Mouse (Mus musculus): Measurements from ENCODE around the gene Rpl36-ps4. TPM values are rescaled to one million over a fixed set of nuclear protein-coding genes. Genes with fewer than 3 reads are reported as not detected.
"Not testable (repeated sequence)": the region's sequence is repeated elsewhere in the genome, so short reads cannot be mapped to it uniquely, and the experiment has no call there.

The Rpl36-ps4 gene
- total RNA-seq, 2 experiments from 2014 or later = not detected

DNA sequence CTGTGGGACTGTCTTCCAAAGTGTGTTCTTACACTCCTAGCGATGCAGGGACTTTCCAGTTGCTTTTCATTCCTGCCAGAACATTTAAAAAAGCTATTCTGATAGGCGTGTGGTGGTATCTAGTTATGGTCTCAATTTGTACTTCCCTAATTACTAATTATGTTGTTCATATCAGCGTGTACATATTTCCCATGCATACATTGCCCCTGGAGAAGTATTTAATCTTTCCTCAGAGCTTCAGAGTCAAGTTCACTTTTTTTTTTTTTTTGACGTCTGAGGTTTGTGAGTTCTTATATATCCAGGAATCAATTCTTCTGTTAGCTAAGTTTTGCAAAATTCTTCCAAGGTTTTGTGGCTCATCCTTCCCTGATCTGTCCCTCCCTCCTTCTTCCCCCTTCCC is 15.4 kb downstream of the Rpl36-ps4 start:
- DNase-seq (ENCODE audit: low spot score) = no peak

DNA sequence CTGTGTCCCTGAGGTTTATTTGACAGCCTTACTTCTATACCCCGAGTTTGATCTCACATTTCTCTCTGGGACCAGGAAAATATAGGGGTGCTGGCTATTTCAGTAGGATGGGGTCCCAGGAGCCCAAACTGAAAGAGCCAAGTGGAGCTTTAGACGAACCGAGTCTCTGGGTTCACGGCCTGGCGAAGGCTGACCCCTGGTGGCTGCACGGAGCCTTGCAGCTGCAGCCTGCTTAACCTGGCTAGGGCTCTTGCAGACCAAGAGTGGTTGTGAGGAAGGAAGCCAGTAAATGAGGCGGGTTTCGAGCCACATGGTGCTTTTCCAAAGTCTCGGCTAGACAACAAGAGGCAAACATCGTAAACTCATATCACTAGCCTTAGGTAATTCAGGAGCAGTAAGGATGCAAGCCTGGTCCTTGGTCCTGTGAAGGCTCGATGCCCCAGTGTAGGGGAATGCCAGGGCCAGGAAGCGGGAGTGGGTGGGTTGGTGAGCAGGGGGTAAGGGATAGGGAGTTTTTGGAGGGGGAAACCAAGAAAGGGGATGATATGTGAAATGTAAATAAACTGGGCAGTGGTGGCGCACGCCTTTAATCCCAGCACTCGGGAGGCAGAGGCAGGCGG is 28.3 kb downstream of the Rpl36-ps4 start:
- peak; percentile 66 for DNase-seq (ENCODE audit: low spot score)

DNA sequence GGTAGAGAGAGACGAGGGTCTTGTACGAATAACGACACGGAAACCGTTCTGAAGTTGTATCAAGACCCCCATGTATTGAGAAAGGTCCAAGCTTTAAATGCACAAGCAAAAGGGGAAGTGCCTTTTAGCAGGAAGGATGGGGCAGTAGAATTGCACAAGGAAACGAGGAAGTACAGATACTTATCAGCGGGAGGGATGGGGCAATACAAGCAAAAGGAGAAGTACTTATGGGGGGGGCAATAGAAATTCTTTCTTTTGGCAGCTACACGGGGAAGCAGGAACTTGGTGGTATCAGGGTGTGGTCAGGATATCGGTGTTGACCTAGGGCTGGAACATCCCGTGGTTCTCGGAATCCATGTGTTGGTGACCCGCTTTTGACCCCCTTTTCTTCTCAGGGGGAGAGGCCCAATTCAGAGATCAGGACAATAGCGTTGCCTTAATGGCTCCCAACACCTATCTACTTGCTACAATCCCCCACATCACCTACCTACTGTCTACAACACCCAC is 33.9 kb downstream of the Rpl36-ps4 start:
- not testable (repeated sequence) for DNase-seq (ENCODE audit: low spot score)

DNA sequence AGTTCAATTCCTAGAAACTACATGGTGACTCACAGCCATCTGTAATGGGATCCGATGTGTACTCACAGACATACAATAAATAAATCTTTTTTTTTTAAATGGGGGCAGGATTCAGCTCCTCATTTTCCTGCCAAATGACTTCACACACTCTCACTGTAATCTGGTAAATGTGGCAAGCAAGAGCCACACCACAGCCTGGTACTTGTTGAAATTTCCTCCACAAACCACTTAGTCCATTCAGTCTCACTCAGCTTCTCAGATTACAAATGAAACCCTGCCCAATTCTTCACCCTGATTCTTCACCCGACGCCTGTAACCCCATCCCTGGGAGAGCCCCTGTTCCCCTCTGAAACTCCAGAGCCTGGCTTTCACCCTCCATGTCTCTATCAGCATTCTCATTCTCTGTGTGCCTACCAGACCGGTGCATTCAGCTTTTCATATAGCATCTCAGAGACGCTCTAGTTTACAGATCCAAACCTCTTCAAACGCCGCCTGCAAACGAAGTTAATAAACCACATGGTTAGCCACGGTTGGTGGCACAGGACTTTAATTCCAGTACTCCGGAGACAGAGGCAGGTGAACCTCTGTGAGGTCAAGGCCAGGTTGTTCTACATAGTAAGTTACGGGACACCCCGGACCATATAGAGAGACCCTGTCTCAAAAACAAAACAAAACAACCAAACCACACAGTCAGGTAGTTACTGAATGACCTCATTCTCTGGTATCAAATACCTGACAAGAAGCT is 36.5 kb downstream of the Rpl36-ps4 start:
- no peak for DNase-seq (ENCODE audit: low spot score)

DNA sequence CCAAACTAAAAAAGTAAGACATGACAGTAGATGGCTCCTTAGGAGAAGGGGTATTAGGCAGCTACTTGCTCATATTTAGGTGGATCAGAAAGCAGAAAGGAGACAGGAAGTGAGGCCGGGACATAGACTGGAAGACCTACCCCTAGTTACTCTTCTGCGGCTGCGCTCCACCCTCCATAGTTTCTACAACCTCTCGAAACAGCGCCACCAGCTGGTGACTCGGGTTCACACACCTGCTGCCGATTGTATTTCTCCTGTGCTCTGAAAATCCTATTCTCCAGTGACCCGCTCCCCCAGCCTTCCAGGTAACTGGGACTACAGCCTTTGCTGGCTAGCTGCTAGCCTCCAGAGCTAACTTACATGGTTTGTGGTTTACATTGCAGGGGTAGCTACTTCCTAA is 37.5 kb downstream of the Rpl36-ps4 start:
- no peak for DNase-seq (ENCODE audit: low spot score)

DNA sequence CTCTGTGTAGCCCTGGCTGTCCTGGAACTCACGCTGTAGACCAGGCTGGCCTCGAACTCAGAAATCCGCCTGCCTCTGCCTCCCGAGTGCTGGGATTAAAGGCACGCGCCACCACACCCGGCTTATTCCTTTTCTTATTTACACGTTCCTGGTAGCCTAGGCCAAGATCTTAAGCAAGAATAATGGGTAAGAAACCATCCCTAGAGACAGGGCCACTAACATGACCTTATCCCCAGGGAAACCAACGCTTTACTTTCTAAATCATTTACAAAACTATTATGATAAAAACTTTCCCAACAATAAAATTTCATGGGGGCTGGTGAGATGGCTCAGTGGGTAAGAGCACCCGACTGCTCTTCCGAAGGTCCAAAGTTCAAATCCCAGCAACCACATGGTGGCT is 38.6 kb downstream of the Rpl36-ps4 start:
- not testable (repeated sequence) for DNase-seq (ENCODE audit: low spot score)

DNA sequence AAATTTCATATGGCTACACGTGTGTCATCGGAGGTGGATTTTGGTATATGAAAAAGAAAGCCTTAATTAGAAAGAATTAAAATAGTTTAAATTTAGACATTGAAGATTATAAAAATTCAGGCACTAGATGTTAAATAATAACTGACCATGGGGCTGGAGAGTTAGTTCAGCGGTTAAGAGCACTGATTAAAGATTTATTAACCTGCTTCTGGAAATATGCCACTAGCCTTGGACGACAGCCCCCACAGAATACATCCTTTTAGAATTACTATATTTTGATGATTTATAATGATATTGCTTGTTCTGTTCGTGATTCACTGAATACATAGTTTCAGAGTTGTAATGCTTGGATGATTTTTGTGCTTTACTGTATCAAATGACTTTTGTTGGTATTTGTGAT is 39.2 kb downstream of the Rpl36-ps4 start:
- not testable (repeated sequence) for DNase-seq (ENCODE audit: low spot score)

DNA sequence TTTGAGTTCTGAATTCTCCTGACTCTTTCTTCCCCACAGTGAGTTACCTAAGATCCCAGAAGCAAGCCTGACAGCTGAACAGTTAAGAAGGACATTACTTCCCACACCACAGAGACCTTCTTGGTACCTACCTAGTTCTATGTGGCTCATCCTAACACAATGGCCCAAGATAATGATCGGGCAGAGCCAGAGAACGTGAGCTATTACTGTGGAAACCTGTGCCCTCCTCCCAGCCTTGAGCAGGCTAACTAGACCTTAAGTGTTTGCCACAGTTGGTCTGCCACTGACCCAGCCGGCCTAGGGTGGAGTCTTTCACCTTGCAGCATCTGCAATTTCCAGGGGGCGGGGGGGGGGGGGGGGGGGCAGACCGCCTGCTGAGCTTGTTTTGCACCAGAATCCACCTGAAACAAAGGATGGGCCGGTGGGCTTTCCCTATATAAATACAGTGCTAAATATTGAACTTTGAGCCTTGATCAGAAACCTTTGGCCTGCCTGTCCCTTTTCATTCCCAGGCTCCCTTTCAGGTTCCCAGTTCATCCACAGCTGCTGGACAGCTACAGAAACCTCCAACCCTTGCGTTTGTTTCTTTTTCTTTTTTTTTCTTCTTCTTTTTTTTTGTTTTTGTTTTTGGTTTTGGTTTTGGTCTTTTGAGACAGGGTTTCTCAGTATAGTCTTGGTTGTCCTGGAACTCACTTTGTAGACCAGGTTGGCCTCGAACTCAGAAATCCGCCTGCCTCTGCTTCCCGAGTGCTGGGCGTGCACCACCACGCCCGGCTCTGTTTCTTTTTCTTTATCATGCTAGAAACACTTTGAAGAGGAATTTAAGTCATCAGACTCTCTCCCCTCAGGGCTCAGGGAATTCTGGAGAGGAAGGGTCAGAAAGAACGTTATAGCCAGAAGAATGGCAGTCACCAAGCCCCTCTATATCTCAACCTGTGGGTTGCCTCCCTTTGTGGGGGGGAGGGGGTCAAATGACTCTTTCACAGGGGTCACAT is 42.6 kb downstream of the Rpl36-ps4 start:
- DNase-seq (ENCODE audit: low spot score) = no peak

DNA sequence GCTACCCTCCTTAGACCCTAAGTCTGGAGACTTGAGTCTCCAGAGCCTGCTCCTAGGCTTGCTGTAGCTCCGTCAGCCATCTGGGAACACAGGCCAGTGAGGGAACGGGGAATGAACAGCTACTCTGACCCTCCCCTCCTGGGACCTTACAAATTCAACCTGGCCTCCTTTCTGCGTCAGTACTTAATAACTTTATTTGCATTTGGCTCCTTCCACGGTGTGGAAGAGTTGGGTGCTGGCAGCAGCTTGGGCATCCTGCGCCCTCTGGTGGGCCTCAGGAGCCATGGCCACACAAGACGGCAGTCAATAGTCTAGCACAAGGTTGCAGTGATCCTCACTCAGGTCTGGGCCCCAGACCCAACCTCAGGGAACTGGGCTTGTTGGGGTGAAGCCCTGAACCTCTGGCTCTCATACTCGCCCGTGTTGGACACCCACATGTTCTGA is 47.7 kb downstream of the Rpl36-ps4 start:
- DNase-seq (ENCODE audit: low spot score) = not testable (repeated sequence)

Other genes starting within 250 kb of the Rpl36-ps4 start
- gene Msh2, start 248.6 kb upstream of the Rpl36-ps4 start, total RNA-seq (2021) = 10 to 100 TPM; 10.4 to 13.9 TPM
- not detected for gene Kcnk12, start 123.0 kb upstream of the Rpl36-ps4 start, total RNA-seq (2021)
- 1 to 10 TPM; 4.1 to 4.4 TPM for gene Msh6, start 54.1 kb downstream of the Rpl36-ps4 start, total RNA-seq (2021)
- 10 to 100 TPM; 32.9 to 39.2 TPM for gene Fbxo11, start 144.3 kb downstream of the Rpl36-ps4 start, total RNA-seq (2021)

All from gastrocnemius, adult 18-20 months (tissue).